Mouse (Mus musculus) brain, embryonic 18.5 days (tissue): ENCODE results near the gene Ppp1r12b.

Experiments used
- DNase-seq: peaks from one replicate; pipeline ENCODE4 v3.0.0-alpha.2; 2012; ENCODE audit warnings: low read depth, low spot score

Gene Ppp1r12b

DNA sequence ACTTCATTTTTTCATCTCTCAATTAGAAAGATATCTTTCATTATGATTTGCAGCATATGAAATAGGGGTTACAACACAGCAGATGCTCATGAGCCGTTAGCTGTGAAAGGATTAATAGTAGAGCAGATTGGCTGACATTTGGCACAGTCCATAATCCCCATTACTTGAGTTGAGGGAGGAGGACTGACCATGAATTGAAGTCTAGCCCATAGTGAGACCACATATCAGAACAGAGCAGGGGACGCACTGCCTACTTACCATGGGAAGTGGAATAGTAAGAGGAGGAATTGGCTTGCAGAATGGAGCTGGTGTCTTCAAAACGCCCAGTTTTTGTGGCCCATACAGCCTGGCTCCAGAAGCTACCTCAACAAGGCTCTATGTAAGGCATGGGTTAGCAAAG is 159.2 kb downstream of the Ppp1r12b start:
- DNase-seq = no peak

DNA sequence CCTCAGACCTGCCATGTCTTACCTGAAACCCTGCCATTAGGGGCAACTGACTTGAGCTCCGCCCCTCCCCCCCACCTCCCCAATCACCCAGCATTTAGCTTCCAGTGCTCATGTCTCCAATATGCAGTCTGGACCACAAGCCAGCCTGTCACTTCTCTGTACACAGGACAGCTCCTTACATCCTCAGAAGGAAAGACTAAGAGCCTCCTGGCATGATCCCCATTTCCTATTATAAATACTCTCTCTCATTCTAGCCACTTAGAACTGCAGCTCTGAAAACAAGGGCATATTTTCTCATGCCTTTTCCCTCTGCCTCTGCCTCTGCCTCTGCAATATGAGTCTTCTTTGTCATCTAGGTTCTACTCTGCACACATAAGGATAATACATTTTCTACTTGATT is 159.7 kb downstream of the Ppp1r12b start:
- DNase-seq = no peak

DNA sequence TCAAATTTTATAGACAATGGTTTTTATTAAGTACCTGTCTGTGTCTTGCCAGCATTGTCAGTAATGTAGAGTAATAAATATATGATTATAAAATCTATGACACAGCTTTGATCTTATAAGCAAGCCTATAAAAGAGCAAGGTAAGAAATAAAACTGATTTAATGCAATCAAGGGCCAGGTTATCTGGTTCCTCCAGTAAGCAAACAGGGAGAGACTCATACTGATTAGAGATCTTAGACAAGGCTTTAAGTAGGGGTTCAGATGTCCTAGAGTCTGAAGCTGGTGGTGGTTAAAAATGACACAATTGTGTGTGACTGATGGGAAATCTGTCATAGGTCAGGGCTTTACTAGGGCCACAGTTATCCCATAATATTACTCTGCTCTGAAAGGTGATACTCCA is 164.3 kb downstream of the Ppp1r12b start:
- DNase-seq = no peak

DNA sequence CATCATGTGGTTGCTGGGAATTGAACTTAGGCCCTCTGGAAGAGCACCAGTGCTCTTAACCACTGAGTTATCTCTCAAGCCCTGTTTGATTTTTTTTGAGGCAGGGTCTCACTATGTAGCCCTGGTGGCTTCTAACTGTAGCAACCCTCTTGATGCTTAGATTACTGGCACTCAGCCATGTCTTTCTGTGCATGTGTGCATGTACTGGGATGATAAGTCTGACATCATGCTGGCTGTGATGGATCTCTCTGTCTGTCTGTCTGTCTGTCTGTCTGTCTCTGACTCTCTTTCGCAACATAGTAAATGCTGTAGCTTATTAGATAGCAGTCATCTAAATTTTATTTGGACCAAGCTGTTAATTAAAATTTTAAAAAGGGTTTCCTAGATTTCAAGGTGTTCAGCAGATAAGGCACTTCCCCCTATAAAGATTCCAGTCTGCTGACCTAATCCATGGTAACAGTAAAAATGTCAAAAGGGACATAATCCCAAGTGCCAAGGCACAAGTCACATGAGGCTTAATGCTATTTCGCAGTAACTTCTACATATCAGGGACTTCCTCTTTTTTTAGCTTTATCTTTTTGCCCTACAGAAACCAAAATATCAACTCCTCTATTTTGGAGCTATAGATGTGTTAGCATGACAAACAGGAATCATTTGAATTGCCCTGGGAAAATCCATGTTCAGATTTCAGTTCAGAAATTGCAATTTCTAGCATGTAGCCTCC is 164.9 kb downstream of the Ppp1r12b start:
- DNase-seq = no peak

DNA sequence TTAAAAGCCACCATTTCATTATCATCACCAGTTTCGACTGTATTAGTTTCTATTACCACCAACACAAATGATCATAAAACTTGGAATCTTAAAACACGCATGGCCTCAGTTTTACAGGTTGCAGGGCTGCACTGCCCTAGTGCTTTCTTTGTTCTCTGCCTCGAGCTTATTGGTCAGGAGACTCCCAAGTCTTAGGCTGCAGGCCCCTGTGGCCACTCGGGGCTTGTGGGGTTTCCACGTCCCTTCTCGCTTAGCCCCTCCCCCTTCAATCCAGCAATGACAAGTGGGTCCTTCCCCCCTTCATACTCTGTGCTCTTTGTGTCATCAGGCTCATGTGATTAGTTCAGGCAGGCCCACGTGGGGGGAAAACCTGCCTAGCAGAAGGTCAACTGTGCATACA is 167.6 kb downstream of the Ppp1r12b start:
- DNase-seq = no peak

DNA sequence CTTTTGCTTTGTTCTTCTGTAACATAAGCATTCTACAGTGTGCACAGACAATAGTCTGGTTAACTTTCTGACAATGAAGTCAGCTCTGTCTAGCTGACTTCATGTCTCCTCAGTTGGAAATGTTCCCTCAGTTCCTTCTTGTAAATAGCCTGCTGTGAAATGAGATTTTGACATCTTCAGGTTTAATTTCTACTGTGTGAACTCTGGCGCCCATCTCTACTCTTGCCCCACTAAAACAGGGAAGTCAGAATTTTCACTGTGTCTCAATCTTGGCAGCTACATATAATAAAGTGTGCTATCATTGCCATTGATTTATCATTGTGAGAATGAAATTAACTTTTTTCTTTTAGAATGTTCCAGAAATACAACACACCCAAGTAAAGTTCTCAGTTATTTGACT is 170.8 kb downstream of the Ppp1r12b start:
- no peak for DNase-seq

DNA sequence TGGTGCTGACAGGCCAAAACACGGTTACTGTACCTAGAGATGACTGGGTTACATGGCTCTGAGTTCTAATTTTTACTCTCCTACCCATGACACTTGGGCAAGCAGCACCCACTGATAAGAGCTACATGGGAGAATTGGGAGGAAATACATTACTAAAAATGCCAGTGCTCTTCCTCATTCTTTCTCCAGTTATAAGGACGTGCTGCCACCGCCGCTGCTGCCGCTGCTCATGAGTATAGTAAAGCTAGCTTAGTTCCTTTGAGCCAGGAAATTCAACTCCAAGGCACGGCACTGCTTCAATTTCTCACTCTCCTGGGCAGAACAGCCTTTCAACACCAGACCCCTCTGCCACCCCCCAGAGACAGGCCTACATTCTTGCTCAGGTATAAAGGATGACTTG is 171.3 kb downstream of the Ppp1r12b start:
- no peak for DNase-seq

DNA sequence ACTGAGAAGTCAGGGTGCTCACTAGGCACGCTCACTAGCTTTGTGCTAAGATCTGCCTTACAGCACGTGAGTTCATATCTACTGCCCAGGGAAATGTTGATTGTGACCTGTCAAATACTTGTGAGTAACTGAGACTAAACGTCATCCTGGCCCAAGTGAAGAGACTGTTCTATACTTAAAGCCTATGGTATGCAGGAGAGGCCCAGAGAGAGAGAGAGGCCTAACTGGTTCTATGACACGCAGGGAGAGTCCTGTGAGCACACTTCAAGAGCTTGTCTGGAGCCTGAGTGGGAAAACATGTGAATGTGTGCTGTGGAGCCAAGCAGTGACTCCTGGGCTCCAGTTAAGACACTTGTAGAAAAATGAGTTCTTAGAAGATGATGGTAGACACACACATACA is 171.8 kb downstream of the Ppp1r12b start:
- no peak for DNase-seq

DNA sequence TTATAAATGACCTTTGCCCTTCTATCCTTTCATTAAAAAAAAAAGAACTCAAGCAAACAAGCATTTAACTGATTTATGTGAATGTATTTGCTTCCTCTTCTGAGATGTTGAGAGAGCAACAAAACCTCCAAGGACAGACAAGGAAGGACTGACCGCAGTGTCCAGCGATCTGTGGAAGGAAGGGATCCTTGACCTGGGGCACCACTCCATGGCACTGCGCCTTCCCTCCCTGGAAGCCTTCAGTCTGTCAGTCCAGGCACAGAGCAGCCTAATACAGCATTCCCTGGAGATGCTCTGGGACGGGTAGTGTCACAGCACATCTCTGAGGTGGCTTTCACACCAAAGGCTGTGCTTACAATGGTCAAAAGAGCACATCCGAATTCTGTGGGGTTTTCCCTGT is 172.9 kb downstream of the Ppp1r12b start:
- no peak for DNase-seq

DNA sequence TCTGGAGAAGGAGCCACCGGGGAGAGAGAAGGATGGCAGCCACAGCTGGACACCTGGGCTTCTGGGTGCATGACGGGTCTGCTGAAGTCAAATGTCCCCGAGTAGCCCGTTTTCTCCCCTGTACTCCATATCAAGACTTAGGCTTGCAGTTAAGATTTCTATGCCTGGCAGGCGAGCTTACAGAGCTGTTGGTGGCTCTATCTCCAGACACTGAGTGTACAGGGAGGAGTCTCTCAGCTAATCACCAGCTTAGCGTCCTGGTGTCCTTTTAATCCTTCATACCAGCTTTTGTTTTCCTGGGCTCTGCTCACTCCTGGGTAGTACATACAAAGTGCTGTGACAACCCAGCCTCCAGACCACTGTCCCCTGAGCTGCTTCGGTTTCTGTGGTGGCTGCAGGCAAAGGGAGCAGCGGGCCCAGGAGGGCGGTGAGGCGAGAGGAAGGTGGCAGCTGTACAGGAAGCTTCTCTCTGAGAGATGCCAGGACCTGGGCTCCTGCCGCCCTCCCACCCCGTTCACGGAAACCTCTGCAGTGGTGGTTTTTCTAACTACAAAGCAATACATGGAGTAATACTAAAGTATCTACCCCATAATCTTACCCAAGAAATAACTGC is 177.7 kb downstream of the Ppp1r12b start:
- DNase-seq = no peak

DNA sequence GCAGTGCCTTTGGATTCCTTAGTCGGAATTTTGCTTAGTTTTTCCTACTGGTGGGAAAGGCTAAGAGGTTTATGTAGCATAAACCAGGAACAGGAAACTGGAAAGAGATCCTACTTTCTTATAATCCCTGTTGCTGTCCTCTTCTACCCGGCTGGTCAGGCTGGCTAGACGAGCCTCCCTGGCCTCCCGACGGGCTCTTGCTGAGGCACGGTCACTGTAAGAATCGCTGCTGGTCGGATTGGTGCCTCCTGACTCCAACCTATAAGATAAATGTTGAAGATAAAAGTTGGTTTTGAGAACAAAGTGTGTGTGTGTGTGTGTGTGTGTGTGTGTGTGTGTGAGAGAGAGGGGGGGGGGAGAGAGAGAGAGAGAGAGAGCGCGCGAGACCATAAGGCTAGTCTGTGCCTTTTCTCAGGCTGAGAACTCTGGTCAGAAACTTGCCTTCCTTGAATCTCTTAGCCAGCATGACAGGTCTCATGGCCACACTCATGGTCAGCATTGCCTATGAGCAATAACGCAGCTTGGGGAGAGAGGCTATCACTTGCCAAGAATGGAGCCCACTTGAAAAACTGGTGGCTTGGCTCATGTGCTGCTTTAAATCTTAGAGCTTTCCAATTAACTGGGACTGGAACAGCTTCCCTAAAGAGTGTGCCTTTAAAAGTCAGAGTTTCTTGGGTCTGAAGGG is 178.4 kb downstream of the Ppp1r12b start:
- DNase-seq = no peak

DNA sequence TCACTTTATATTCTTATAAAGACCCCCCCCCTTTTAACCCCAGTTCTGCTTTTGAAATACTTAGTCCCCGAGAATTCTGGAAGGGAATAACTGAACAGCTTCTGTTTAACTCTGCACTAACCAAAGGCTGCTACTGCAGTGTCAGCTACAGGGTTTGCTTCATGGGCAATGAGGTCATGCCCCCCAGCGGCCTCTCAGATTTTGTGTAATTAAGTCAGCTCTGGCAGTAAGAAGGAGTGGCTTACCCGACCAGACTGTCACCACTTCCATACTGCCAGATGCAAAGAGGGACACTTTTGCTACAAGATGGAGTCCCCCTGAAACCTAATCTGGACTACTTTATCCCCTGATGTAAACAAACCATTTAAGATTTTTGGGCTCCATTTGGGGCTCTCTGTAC is 180.1 kb downstream of the Ppp1r12b start:
- no peak for DNase-seq

DNA sequence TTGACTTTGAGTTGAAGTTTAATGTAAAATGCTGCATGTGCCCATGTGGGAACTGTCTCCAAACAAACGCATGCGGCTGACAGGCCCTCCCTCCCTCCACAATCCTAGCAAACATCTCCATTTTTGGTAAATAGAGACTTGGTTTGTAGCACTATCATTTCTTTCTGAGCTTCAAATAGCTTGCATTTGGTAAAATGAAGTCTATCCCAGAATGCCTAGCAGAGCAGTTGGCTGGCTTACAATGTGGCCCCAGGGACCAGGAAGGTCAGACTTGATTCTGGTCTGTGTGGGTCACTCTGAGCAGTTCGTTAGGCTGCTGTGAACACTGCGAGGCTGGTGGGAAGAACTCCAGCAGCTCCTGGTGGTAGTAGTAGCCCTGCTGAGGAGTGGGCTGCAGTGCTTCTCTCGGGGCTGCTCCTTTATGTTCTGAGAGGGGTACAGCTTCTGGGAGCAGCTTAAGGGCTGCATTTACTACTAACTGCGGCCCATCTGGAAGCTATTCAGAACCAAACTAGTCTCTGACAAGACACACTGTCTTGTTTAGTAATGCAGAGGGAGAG is 180.9 kb downstream of the Ppp1r12b start:
- DNase-seq = no peak

DNA sequence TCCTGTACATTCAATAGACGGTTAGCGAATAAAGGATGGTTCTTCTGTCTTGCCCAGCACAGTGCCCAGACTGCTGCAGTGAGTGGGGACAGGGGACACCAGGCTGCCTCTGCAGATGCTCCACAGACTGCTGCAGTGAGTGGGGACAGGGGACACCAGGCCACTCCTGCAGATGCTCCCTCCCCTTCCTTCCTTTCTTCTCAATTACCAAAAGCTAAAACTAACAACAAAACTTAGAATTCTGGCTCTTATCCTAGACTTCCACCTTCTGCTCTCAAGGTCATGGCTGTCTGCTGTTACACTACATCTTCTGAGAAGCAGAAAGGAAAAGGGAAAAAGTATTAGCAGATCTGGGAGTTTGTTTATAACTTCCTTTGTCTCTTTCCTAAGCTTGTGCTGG is 181.5 kb downstream of the Ppp1r12b start:
- no peak for DNase-seq

DNA sequence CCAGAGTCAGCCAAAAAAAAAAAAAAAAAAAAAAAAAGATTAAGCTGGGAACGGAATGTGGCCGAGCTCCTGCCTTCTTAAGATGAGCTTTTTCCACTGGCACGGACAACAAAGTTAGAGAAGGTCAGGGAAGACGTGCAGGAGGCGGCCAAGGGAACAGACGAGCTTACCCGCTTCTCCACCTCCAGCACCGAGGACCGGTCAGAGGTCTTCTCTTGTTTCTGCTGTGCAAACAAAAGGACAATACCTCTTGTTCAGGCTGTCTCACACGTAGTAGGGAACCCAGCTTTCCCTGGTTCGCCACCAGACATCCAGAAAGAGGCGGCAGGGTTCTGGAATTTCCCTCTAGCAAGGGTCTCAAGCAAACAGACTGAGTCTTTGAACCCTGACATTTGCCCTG is 182.5 kb downstream of the Ppp1r12b start:
- DNase-seq = no peak

DNA sequence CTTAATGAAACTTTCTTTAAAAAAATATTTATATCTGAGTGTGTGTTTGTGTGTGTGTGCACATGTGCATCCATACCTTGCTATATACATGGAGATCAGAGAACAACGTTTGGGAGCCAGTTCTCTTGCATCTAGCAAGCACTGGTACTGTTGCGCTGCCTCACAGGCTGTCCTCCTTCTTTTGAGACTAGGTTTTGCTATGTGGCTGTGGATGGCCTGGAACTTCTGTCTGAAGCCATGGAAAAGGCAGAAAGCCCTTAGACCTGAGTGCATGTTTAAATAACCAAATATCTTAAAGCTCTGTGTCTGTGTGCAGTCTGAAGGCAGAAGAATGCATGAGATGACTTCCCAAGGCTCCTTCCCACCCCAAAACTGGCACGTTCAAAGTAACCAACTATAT is 182.9 kb downstream of the Ppp1r12b start:
- DNase-seq = no peak

DNA sequence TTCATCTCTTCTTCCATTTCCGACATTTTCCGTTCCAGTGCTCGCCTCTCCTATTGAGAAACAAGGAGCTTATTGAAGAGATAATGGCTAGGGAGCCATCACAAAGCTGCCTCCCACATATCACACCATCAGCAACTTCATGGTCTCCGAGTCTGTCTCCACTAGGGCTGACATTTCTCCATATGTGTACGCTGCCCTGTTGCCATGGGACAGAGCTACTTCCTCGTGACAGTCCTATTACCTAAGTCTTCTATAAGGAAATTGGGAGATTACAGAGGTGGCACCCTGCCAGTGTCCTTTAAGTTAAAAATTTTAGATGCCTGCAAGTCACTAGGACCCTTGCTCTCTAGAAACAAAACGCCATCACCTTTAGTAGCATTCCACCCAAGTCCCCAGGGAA is 183.7 kb downstream of the Ppp1r12b start:
- no peak for DNase-seq

DNA sequence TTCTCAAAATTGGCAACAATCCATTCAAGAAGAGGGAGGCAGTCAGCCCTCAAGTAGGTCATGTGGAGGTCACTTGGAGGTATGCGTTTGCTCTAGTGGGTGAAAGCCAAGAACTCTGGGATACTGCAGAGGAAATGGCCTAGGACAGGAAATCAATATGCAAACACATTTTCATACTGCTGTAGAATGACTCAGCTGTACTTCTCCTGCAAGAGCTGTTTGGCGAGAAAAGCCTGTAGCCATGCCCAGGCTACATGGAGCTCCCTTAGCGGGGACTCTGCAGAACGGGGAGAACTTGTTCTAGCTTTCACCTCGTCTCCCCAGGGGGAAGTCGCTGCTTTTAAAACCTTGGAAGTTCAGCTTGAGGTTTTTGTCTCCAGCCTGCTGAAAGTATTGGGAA is 184.4 kb downstream of the Ppp1r12b start:
- no peak for DNase-seq

DNA sequence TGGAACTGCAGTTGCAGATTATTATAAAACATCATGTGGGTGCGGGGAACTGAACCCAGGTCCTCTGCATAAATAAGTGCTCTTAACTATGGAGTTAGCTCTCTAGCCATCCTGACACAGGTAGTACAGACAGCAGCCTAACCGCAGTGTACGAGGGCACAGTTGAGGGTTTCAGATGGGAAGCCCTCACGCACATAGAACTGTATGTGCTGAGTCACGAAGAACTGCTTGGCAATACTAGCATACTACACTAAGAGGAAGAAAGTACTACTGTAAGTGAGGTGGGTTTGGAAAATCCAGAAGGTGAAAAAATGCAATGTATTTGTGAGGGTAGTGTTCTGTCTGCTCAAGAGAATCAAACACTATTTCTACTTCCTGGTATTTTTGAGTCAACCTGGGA is 185.4 kb downstream of the Ppp1r12b start:
- DNase-seq = no peak

DNA sequence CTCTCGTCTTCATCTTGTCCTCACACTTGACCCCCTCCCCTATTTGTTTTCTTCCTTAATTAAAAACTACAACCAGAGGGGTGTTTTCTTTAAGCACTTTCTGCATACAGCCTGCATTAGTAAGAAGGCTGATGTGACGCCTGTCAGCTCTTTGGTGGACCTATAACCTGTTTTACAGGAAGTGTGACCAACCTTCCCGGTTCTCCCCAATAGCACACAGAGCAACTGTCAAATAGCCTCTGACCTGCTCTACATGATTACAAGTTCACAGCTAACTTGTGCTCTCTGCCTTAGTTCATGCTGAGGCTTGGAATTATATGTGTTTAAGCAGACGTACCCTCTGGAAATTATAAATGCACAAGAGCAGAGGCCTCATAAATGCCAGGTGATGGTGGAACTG is 189.3 kb downstream of the Ppp1r12b start:
- DNase-seq = no peak

DNA sequence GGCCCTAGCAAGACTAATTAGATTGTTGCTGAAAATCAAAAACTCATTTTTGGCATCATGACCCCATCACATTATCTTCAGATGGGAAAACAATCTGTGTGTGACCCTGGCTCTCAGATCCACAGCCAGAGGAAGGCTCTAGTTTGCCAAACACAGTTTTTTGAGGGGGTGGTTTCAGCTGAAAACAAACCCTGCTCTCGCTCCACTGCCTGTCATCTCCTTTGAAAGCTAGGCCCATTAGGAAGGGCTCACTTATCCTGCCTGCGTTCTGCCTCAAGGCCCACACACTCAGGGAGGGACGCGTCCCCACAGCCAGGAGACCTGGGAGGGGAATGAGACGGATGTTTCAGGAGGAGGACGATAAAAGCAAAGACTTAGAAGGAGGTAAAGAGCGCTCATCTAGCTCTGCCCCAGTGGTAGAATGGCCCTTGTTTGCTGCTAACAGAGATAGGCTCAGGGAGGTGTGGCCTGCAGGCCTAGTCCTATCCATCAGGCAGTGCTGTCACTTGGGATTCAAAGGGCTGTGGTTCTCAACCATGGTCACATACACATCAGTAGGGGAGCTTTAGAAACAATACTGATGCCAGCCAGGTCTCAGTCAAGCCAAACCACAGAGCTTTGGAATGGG is 190.8 kb downstream of the Ppp1r12b start:
- no peak for DNase-seq

DNA sequence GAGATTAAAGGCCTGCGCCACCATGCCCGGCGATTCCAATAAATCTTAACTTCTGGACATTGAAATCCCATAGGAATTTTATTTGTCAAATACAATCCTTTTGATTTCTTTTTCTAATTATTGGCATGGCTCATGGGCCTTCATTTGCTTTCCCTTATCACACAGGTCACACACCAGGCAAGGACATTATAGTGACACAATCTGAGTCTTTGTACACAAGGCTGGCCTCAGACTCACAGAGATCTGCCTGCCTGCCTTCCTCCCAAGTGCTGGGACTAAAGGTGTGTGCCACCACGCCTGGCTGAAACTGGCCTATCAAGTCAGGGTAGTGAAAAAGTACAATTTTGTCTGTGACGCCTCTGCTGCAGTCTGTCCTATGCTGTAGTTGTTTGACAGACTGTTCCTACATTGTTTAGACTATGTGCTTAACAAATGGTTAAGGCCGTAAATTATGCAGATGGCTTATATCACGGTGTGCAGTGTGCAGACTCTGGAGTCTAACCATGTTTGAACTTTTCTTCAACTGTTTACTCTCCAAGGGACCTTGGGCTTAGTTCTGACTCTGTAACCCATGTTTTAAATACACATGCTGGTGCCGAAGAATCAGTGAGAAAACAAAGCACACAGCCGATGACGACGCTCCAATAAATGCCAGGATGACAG is 191.8 kb downstream of the Ppp1r12b start:
- DNase-seq = no peak
